Mouse (Mus musculus): ENCODE measurements around the gene G3bp1. TPM values are rescaled to one million over a fixed set of nuclear protein-coding genes. Genes with fewer than 3 reads are reported as not detected.

Gene G3bp1
- polyA plus RNA-seq (2015; fragmentation: Nextera tagmentation; extraction: Ambion mirVana): 61.5 and 64.3 TPM in 2 replicates

GRCm38 (mm10) chr11:55469048-55469843, at the start of gene G3bp1:
TSS of gene G3bp1 (plus strand) at chr11:55469685.

DNA sequence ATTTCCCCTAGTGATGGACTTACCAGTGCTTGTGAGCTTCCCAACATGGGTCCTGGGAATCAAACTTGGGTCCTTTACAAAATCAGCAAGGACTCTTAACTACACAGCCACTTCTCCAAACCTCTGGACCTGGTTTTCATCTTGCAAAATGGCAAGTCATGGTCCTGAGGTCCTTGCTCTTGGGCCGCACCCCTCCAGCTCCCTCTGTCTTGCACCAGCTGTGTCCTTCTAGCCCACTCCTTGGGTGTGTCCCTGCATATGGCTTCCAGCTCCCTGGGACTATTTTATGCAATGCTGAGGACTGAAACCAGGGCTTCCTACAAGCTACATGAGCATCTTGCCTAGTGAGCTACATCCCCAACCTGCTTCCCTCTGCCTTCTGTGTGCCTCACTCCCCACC, 46.5 kb upstream of the G3bp1 start, which contains the start of gene Sparc:
Gene Sparc, minus strand, starts transcription at position 206 of the 400 bp plus-strand sequence.

GRCm38 (mm10) chr11:55461019-55461645, 8.4 kb upstream of the G3bp1 start, which contains the start of gene Atox1:
TSS of gene Atox1 (minus strand) at chr11:55461239.

Small RNA genes lying within 50 kb of the gene (microRNA-seq; reads per million reads assigned to microRNA genes)
- gene Mir7652: not detected

Other genes starting within 250 kb of the G3bp1 start
- 0.06 TPM in 2 replicates for gene Fat2, start 133.1 kb upstream of the G3bp1 start, polyA plus RNA-seq (2015; fragmentation: Nextera tagmentation; extraction: Ambion mirVana)
- 1,110 and 1,283 TPM in 2 replicates for gene Sparc, start 46.5 kb upstream of the G3bp1 start, polyA plus RNA-seq (2015; fragmentation: Nextera tagmentation; extraction: Ambion mirVana)
- 321 and 347 TPM in 2 replicates for gene Atox1, start 8.4 kb upstream of the G3bp1 start, polyA plus RNA-seq (2015; fragmentation: Nextera tagmentation; extraction: Ambion mirVana)
- gene Glra1, start 138.5 kb downstream of the G3bp1 start, polyA plus RNA-seq (2015; fragmentation: Nextera tagmentation; extraction: Ambion mirVana): 6.2 and 6.3 TPM in 2 replicates

Data from neural tube, postnatal 0 days (tissue).